Mouse (Mus musculus) liver, embryonic 14.5 days (tissue): ENCODE data around the gene Add3. TPM values are rescaled to one million over a fixed set of nuclear protein-coding genes. Genes with fewer than 3 reads are reported as not detected.
"Not testable (repeated sequence)": the region's sequence is repeated elsewhere in the genome, so short reads cannot be mapped to it uniquely, and the experiment has no call there.

Source experiments
- ATAC-seq: fragments of 200-750 bp; cut with Nextera tagmentation; 2 replicates; pipeline ENCODE4 v1.8.0; 2017; ENCODE audit warnings: moderate number of reproducible peaks, mild to moderate bottlenecking, moderate library complexity; ENCODE audit not compliant: insufficient read depth
- DNase-seq, 3 experiments: peaks; one replicate each; pipeline ENCODE4 v3.0.0-alpha.2; 2012 to 2013; ENCODE audit warnings: low read depth in 3 of 3, low spot score in 3 of 3
- H3K27ac ChIP-seq: fragments of 300-500 bp; sonication (generic); 2 replicates; pipeline ENCODE4 v1.5.1; 2014; ENCODE audit warnings: moderate library complexity, mild to moderate bottlenecking, control low read depth, inconsistent platforms
- H3K27me3 ChIP-seq: fragments of 300-500 bp; sonication (generic); 2 replicates; pipeline ENCODE4 v1.6.1; 2014; ENCODE audit warnings: mild to moderate bottlenecking, low read length, moderate library complexity; ENCODE audit not compliant: control insufficient read depth, insufficient read depth
- H3K36me3 ChIP-seq: fragments of 300-500 bp; sonication (generic); replicated peaks from 2 replicates; pipeline ENCODE4 v1.6.1; 2014; ENCODE audit warnings: low read depth; ENCODE audit not compliant: control insufficient read depth, insufficient read depth
- H3K4me1 ChIP-seq, 2 experiments: fragments of 200-500 bp in 1 of 2; fragments of 300-500 bp in 1 of 2; sonication (generic) in 1 of 2; replicated peaks; 2 replicates each; pipeline ENCODE4 v1.6.1; 2012 to 2014; ENCODE audit warnings: antibody characterized with exemption in 1 of 2, inconsistent platforms in 1 of 2, low read length in 1 of 2; ENCODE audit not compliant: control insufficient read depth in 2 of 2, insufficient read depth in 2 of 2
- H3K4me2 ChIP-seq: fragments of 300-500 bp; sonication (generic); 2 replicates; pipeline ENCODE4 v1.6.1; 2014; ENCODE audit warnings: low read depth, mild to moderate bottlenecking, control low read depth, moderate library complexity
- H3K4me3 ChIP-seq, 2 experiments: fragments of 200-500 bp in 1 of 2; fragments of 300-500 bp in 1 of 2; sonication (generic) in 1 of 2; 2 replicates each; pipeline ENCODE4 v1.5.1; 2012 to 2014; ENCODE audit warnings: low read depth in 2 of 2, low read length in 2 of 2, mild to moderate bottlenecking in 2 of 2, control low read depth in 1 of 2, inconsistent platforms in 1 of 2, moderate library complexity in 1 of 2; ENCODE audit not compliant: insufficient read depth in 1 of 2
- H3K9ac ChIP-seq: fragments of 300-500 bp; sonication (generic); replicated peaks from 2 replicates; pipeline ENCODE4 v1.6.1; 2014; ENCODE audit warnings: mild to moderate bottlenecking, control low read depth, moderate library complexity
- H3K9me3 ChIP-seq: fragments of 300-500 bp; sonication (generic); 2 replicates; pipeline ENCODE4 v1.6.1; 2016; ENCODE audit warnings: low read length, mixed read lengths; ENCODE audit not compliant: control insufficient read depth
- CTCF ChIP-seq: IDR thresholded peaks from 2 replicates; pipeline ENCODE4 v1.5.1; 2016; ENCODE audit warnings: antibody characterized with exemption, low read depth, control low read depth
- EP300 ChIP-seq: IDR thresholded peaks from 2 replicates; pipeline ENCODE4 v1.6.1; 2016; ENCODE audit warnings: antibody characterized with exemption, low read depth
- WGBS: fragments of 180-500 bp; shearing (Covaris S2); extraction: QIAGEN DNeasy Blood & Tissue Kit; methylation state at CpG from one replicate; pipeline ENCODE4 v1.1.7; 2014; ENCODE audit not compliant: insufficient replicate concordance; 5-methylcytosine and 5-hydroxymethylcytosine counted together
- polyA plus RNA-seq, 2 experiments: library from polyadenylated mRNA; depleted of rRNA in 1 of 2; stranded (reverse) in 1 of 2; unstranded in 1 of 2; fragments of >200 nt; fragmentation: Nextera tagmentation in 1 of 2; extraction: Ambion mirVana in 1 of 2; gene quantifications; 2 replicates each; pipeline versions ENCODE4 v1.2.1 to v1.2.3; 2012 to 2014

Gene Add3
- polyA plus RNA-seq, 2 experiments: 12.7 to 21.7 TPM

DNA sequence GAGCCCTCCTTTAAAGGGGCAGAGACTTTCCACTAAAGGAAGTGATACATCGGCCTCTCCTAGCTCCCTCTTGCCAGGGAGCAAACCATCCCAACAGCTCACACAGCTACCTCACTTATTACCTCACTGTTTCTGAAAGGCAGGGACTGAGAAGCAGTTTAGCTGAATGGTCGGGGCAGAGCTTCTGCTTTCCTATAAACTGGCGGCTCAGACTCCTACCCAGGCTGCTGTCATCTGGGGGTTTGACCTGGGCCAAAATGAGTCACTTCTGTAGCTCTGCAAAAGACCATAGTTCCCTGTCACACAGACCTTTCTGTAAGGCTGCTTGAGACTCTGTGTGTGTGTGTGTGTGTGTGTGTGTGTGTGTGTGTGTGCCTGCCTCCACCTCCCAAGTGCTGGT, 79.1 kb downstream of the Add3 start:
- TF ChIP-seq CTCF: no peak
- no peak for TF ChIP-seq EP300
- H3K9ac ChIP-seq: no peak overlapping the region
- ATAC-seq (no peak), DNase-seq (no peak)
- no peak overlapping the region for H3K4me3 ChIP-seq
- no peaks in the 10 kb centered on the region for H3K9me3 ChIP-seq
- H3K4me2 ChIP-seq: no peak overlapping the region
- H3K36me3 ChIP-seq: no peaks in the 10 kb centered on the region
- 58% methylated on average over 3 of the region's 3 CpGs for WGBS
- no peak overlapping the region for H3K27ac ChIP-seq
- no peaks in the 10 kb centered on the region for H3K27me3 ChIP-seq
- H3K4me1 ChIP-seq: no peaks in the 10 kb centered on the region

DNA sequence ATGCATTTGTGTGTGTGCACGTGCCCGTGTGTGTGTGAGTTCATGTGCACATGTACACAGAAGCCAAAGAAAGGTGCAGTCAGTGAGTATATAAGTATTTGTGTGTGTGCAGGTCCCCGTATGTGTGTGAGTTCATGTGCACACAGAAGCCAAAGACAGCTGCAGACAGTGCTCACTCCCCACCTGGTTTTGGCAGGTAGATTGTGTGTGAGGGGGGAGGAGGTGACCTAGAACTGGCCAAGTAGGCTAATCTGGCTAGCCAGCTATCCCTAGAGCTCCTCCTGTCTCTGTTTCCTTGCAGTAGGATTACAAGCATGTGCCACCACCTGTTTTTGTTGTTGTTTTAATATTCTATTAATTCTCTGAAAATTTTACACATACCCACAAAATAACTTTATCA, 80.9 kb downstream of the Add3 start:
- H3K36me3 ChIP-seq: no peaks in the 10 kb centered on the region
- no peaks in the 10 kb centered on the region for H3K9me3 ChIP-seq
- no peak for ATAC-seq
- no peak for DNase-seq
- WGBS: 79% methylated on average over 3 of the region's 3 CpGs
- H3K27ac ChIP-seq: no peak overlapping the region
- H3K4me3 ChIP-seq: no peak overlapping the region
- no peaks in the 10 kb centered on the region for H3K27me3 ChIP-seq
- no peak overlapping the region for H3K4me2 ChIP-seq
- peaks cover 0 to 4% of the 10 kb centered on the region in 2 experiments; a peak in 2 of 4 replicates for H3K4me1 ChIP-seq
- H3K9ac ChIP-seq: no peak overlapping the region
- TF ChIP-seq EP300 (no peak), CTCF (no peak)

DNA sequence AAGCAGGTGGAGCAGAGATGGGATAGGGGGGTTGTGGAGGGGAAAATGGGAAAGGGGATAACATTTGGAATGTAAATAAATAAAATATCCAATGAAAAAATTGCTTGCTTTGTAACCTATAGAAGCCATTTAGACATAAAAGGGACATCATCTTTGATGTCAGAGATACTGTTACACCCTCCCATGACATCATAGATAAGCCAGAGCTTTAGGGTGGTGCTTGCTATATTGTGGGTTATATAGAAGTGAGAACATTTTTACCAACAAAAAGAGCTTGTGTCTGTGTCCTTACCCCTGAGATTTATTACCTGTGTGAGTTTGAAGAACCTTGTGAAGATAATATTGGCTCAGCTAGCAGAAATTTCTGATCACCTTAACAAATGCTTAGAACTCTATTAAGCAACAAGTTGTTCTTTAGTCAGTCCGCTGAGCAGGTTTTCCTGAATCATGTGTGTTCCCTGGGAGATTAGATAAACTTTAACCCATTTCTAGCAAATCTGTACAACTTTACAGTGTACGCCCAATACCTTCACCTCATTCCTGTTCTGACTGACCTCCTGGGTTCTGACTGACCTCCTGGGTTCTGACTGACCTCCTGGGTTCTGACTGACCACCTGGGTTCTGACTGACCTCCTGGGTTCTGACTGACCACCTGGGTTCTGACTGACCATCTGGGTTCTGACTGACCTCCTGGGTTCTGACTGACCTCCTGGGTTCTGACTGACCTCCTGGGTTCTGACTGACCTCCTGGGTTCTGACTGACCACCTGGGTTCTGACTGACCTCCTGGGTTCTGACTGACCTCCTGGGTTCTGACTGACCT, 85.2 kb downstream of the Add3 start:
- H3K9me3 ChIP-seq, H3K36me3 ChIP-seq, H3K4me2 ChIP-seq, DNase-seq, H3K27me3 ChIP-seq, H3K4me3 ChIP-seq, ATAC-seq, H3K9ac ChIP-seq, H3K27ac ChIP-seq, H3K4me1 ChIP-seq: not testable (repeated sequence)
- 28% methylated on average over 2 of the region's 2 CpGs for WGBS
- TF ChIP-seq EP300: 0 out of 2 replicates have a peak, but pooled peaks have one; percentile 7

DNA sequence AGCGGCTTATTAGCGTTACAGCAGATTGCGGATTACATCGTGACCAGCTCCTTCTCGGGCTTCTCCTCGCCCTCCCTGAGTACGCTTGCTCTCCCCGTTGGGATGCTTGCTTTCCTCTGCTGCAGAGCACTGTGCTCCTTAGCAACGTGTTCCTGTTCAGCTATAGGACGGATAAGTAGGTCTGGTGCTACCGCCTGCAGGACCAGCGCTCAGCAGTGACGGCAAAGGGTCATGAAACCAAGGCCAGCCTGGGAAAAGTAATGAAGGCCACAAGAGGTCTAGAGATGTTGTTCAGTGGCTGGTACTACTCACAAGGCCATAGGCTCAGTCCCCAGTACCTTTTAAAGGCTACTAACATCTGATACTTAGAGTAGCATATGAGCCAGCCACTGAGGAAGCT, 86.4 kb downstream of the Add3 start:
- peaks cover 0 to 4% of the 10 kb centered on the region in 2 experiments; a peak in 2 of 4 replicates for H3K4me1 ChIP-seq
- TF ChIP-seq CTCF (no peak), EP300 (no peak)
- 86% methylated on average over 13 of the region's 13 CpGs for WGBS
- no peaks in the 10 kb centered on the region for H3K9me3 ChIP-seq
- no peaks in the 10 kb centered on the region; the same call in 1 of the 2 replicates for H3K36me3 ChIP-seq
- no peak overlapping the region for H3K9ac ChIP-seq
- H3K4me3 ChIP-seq: no peak overlapping the region
- no peak for ATAC-seq
- no peak overlapping the region for H3K27ac ChIP-seq
- no peaks in the 10 kb centered on the region for H3K27me3 ChIP-seq
- no peak overlapping the region for H3K4me2 ChIP-seq
- no peak for DNase-seq

DNA sequence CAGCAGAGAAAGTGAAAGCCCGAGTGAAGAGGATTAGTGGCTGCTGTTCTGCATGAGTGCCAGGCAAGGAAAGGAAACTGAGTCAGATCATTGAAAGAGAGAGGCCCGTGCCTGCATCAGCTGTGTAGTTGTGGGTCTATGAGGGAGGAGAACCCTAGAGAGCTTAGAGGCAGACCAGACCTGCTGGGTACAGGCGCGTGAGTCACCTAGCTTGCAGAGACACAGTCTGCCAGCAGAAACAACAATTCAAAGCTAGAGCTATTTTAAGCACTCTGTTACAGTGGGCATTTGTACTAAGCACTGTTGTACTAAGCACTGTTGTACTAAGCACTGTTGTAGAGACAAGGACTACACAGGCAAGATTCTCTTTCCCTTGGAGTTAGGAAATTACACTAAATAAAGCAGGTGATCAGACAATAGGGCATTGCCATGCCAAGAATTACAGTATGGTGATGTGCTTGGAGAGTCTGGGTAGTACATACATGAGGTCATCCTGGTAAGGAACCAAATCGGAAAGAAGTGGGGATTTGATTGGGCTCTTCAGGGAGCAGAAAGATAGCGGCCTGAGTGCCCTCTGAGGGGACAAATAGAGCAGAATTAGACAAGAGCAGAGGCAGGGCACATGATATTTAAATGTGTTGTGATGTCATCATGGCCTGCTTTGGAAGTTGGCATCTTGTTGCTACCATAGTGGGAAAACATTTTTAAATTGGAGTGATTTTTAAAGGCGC, 88.0 kb downstream of the Add3 start:
- Histone ChIP-seq H3K9ac (no peak overlapping the region), H3K9me3 (no peaks in the 10 kb centered on the region), H3K4me3 (no peak overlapping the region), H3K27me3 (no peaks in the 10 kb centered on the region), H3K4me1 (peaks cover 0 to 4% of the 10 kb centered on the region in 2 experiments; a peak in 2 of 4 replicates), H3K27ac (no peak overlapping the region), H3K36me3 (peaks cover 4% of the 10 kb centered on the region; the same call in 1 of the 2 replicates), H3K4me2 (no peak overlapping the region)
- TF ChIP-seq EP300: no peak
- TF ChIP-seq CTCF: no peak
- ATAC-seq: no peak
- 81% methylated on average over 7 of the region's 7 CpGs for WGBS
- no peak for DNase-seq
